Mouse (Mus musculus) lung, embryonic 15.5 days (tissue): ENCODE results near the gene Rbbp4. TPM values are rescaled to one million over a fixed set of nuclear protein-coding genes. Genes with fewer than 3 reads are reported as not detected.

ENCODE experiments used
- ATAC-seq: fragments of 200-750 bp; cut with Nextera tagmentation; 2 replicates; pipeline ENCODE4 v1.8.0; 2017; ENCODE audit warnings: moderate number of reproducible peaks, borderline replicate concordance; ENCODE audit not compliant: low FRiP score, low TSS enrichment; ENCODE audit errors: extremely low read depth
- H3K27ac ChIP-seq: fragments of 300-500 bp; sonication (generic); 2 replicates; pipeline ENCODE4 v1.5.1; 2015; ENCODE audit warnings: moderate library complexity, mild to moderate bottlenecking, inconsistent platforms
- H3K27me3 ChIP-seq: fragments of 300-500 bp; sonication (generic); 2 replicates; pipeline ENCODE4 v1.6.1; 2015; ENCODE audit warnings: inconsistent platforms
- H3K36me3 ChIP-seq: fragments of 300-500 bp; sonication (generic); 2 replicates; pipeline ENCODE4 v1.6.1; 2015; ENCODE audit warnings: inconsistent platforms
- H3K4me1 ChIP-seq: fragments of 300-500 bp; sonication (generic); 2 replicates; pipeline ENCODE4 v1.6.1; 2015; ENCODE audit warnings: inconsistent platforms
- H3K4me2 ChIP-seq: fragments of 300-500 bp; sonication (generic); 2 replicates; pipeline ENCODE4 v1.6.1; 2015; ENCODE audit warnings: inconsistent platforms, mild to moderate bottlenecking, moderate library complexity
- H3K4me3 ChIP-seq: fragments of 300-500 bp; sonication (generic); 2 replicates; pipeline ENCODE4 v1.5.1; 2015; ENCODE audit warnings: mild to moderate bottlenecking, inconsistent platforms
- H3K9ac ChIP-seq: fragments of 300-500 bp; sonication (generic); 2 replicates; pipeline ENCODE4 v1.6.1; 2015; ENCODE audit warnings: inconsistent platforms
- H3K9me3 ChIP-seq: fragments of 300-500 bp; sonication (generic); 2 replicates; pipeline ENCODE4 v1.6.1; 2016; ENCODE audit warnings: inconsistent platforms
- WGBS: fragments of 180-500 bp; shearing (Covaris S2); methylation state at CpG from one replicate; pipeline ENCODE4 v1.1.7; 2015; 5-methylcytosine and 5-hydroxymethylcytosine counted together
- microRNA-seq: library from miRNA; unstranded; fragments of <30 nt; microRNA quantifications from one replicate; pipeline ENCODE4, GENCODE M21; 2016
- polyA plus RNA-seq: library from polyadenylated mRNA; unstranded; fragments of >200 nt; fragmentation: Nextera tagmentation; extraction: Ambion mirVana; gene quantifications from 2 replicates; pipeline ENCODE4 v1.2.1, GENCODE M21; 2015

Gene Rbbp4
- polyA plus RNA-seq, 1 experiment from 2014 or later, result 423 TPM

DNA sequence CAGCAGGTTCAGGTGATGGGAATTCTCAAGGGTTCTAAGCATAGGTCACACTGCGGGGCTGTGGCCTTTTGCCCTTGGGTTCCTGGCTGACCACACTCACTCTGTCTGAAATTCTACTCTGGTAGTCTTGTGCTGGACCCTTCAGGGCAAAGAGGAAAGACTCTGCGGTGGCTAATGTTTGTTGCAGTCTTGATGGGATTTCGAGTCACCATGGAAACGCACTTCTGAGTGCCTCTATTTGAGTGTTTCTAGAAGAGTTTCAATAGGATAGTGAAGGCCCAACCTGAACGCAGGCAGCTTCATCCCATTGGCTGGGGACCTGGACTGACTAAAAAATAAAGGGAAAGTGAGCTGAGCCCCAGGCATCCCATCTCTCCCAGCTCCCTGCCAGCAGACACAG, 68.3 kb downstream of the Rbbp4 start:
- ATAC-seq, result no peak
- H3K36me3 ChIP-seq, result no peaks in the 10 kb centered on the region
- H3K27me3 ChIP-seq, result no peaks in the 10 kb centered on the region
- no peak overlapping the region for H3K4me3 ChIP-seq
- 60% methylated on average over 5 of the region's 5 CpGs for WGBS
- no peak overlapping the region for H3K27ac ChIP-seq
- H3K4me2 ChIP-seq, result no peak overlapping the region
- no peaks in the 10 kb centered on the region for H3K9me3 ChIP-seq
- no peak overlapping the region for H3K9ac ChIP-seq
- peaks cover 13% of the 10 kb centered on the region for H3K4me1 ChIP-seq

DNA sequence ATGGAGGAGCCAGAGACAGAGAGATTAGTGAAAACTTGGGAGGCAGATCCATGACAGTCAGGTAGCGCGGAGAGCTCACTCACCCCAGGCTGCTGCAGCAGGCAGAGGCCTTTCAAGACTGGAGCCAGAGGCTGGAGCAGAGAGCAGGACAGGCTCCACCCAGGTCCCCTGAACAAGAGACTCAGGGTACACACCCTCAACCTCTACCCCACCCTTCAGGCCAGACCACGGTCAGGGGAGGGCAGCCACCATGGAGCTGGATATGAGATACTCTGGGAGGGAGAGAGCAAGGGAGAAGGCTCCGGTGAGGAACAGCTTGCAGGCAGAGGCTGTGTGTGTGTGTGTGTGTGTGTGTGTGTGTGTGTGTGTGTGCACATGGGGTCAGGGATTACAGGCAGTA, 69.0 kb downstream of the Rbbp4 start:
- no peaks in the 10 kb centered on the region for H3K36me3 ChIP-seq
- no peak for ATAC-seq
- no peak overlapping the region for H3K27ac ChIP-seq
- no peaks in the 10 kb centered on the region for H3K27me3 ChIP-seq
- H3K4me2 ChIP-seq, result no peak overlapping the region
- H3K9me3 ChIP-seq, result no peaks in the 10 kb centered on the region
- H3K4me3 ChIP-seq, result no peak overlapping the region
- no peak overlapping the region for H3K9ac ChIP-seq
- peaks cover 13% of the 10 kb centered on the region for H3K4me1 ChIP-seq
- WGBS, result 78% methylated on average over 4 of the region's 4 CpGs

DNA sequence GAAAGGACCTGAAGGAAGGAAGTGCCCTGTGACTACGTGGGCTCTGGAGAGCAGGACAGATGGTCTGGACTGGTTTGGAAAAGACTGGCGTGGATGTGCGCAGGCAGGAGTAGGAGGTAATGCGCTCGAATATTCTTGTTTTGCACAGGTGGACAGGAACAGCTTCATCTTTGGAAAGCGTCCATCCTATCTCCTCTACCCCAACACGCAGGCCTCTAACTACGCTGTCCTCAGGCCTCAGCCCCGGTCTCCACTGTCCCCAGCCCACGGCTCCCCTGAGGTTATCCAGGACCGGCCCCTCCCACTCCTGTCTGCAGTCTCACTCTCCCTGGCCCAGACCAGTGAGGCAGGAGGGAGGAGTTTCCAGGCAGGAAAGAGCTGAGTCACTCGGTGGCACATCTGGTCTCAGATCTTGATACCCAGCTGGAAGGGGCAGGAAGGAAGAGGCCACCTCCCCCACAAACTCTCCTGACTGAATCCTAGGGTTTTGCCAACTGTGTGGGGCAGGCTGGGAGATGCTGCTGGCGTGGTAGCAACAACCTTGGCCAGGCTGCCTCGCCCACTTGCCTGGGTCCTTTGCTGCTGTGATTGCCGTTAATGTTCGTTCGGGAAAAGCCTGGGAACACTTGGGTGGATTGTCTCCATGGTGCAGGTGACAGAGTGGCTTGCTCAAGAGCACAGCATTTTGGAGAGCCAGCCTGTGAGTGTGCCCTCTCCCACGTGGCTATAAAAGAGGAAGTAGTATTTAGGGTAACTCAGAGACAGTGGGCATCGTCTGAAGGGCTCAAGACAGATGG, 71.7 kb downstream of the Rbbp4 start:
- H3K4me3 ChIP-seq, result no peak overlapping the region
- 24% methylated on average over 19 of the region's 19 CpGs for WGBS
- peak overlapping the region; percentile 31 for H3K4me2 ChIP-seq
- peaks cover 13% of the 10 kb centered on the region for H3K4me1 ChIP-seq
- H3K36me3 ChIP-seq, result no peaks in the 10 kb centered on the region
- H3K27me3 ChIP-seq, result no peaks in the 10 kb centered on the region
- H3K9me3 ChIP-seq, result no peaks in the 10 kb centered on the region
- peak; percentile 75; the same call in 1 of the 2 replicates for ATAC-seq
- H3K27ac ChIP-seq, result peak overlapping the region; percentile 56
- no peak overlapping the region for H3K9ac ChIP-seq

DNA sequence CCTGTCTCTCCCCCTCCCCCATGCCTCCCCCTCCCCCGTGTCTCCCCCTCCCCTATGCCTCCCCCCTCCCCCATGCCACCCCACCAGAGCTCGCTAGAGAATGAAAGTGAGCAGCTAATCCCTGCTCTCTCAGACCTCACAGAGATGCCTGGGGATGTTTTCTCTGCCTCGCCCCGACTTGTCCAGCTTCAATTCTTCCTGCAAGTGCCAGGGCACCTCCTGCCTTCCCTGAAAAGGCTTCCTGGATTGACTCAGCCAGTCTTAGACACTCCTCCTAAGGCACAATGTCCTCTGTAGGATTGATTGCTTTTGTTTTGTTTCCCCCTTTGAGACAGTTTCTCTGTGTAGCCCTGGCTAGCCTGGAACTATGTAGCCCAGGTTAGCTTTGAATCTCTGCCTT, 74.0 kb downstream of the Rbbp4 start, which contains the start of gene C77080:
Gene C77080 (minus strand): TSS at position 209 of the 400 bp plus-strand sequence.
- 20% methylated on average over 3 of the region's 4 CpGs for WGBS
- Histone ChIP-seq H3K4me2 (no peak within 1 kb of the TSS), H3K4me3 (no peak within 1 kb of the TSS), H3K4me1 (peaks cover 23% of the 10 kb centered on the region), H3K27ac (no peak within 1 kb of the TSS), H3K9me3 (no peaks in the 10 kb centered on the region), H3K27me3 (no peaks in the 10 kb centered on the region), H3K9ac (no peak within 1 kb of the TSS), H3K36me3 (no peaks in the 10 kb centered on the region)
- no peak for ATAC-seq

DNA sequence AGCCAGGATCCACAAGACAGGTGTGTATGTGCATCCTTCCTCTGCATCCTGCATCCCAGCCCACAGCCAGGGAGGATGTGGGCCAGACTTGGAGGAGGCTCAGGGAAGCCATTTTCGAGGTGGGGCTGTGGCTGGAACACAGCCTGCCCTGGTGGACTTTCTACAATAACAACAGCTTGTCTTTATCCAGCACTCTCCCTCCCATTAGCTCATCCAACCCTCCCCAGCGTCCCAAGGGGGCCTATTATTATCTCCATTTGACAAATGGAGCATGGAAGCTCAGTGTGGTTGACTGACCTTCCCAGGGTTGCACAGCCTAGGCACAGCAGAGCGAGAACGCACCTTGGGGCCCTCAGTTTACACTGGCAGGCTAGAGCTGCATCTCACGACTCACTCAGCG, 74.5 kb downstream of the Rbbp4 start:
- no peak for ATAC-seq
- peaks cover 28% of the 10 kb centered on the region for H3K4me1 ChIP-seq
- H3K9ac ChIP-seq, result no peak overlapping the region
- H3K27me3 ChIP-seq, result no peaks in the 10 kb centered on the region
- 18% methylated on average over 6 of the region's 6 CpGs for WGBS
- H3K27ac ChIP-seq, result no peak overlapping the region
- no peaks in the 10 kb centered on the region for H3K9me3 ChIP-seq
- H3K4me3 ChIP-seq, result no peak overlapping the region
- H3K4me2 ChIP-seq, result no peak overlapping the region
- H3K36me3 ChIP-seq, result no peaks in the 10 kb centered on the region

DNA sequence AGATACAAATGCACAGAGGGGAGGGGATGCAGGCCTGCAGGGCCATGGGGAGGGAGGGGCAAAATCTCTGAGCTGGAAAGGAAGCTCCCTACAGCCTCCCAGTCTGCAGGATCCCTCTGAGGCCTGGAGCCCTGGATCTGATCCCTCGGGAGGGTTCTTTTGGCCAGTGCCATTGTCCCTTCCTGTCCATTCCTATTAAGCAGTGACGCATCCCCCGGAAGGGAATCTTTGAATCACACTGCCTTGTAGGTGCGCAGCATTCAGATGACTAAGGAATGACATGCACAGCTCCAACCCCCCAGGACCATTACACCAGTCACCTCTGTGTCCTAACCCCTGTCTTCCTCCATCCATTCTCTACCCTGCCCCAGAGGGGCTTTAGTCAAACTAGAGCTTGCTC, 76.1 kb downstream of the Rbbp4 start:
- 80% methylated on average over 4 of the region's 4 CpGs for WGBS
- Histone ChIP-seq H3K27me3 (peaks cover under 1% of the 10 kb centered on the region; the same call in 1 of the 2 replicates), H3K9me3 (no peaks in the 10 kb centered on the region)

More for the DNA sequence above, 76.1 kb downstream of the Rbbp4 start:
- Histone ChIP-seq H3K4me3 (no peak overlapping the region), H3K4me2 (no peak overlapping the region), H3K4me1 (peaks cover 28% of the 10 kb centered on the region), H3K36me3 (no peaks in the 10 kb centered on the region), H3K27ac (no peak overlapping the region), H3K9ac (no peak overlapping the region)
- no peak for ATAC-seq

Small RNA genes lying within 50 kb of the gene (microRNA-seq; reads per million reads assigned to microRNA genes)
- not detected for gene Gm22994

Other genes starting within 250 kb of the Rbbp4 start
- gene Tmem54, start 229.8 kb downstream of the Rbbp4 start, polyA plus RNA-seq, result 16.7 and 18.8 TPM in 2 replicates
- gene Hpca, start 213.3 kb downstream of the Rbbp4 start, polyA plus RNA-seq, result 2.3 and 2.6 TPM in 2 replicates
- 2.7 and 3.7 TPM in 2 replicates for gene Fndc5, start 198.4 kb downstream of the Rbbp4 start, polyA plus RNA-seq
- 13.5 and 14.4 TPM in 2 replicates for gene S100pbp, start 145.6 kb downstream of the Rbbp4 start, polyA plus RNA-seq
- gene Yars, start 145.6 kb downstream of the Rbbp4 start, polyA plus RNA-seq, result 66.4 and 69.8 TPM in 2 replicates
- 5.2 and 6.8 TPM in 2 replicates for gene C77080, start 74.0 kb downstream of the Rbbp4 start, polyA plus RNA-seq
- gene Sync, start 47.8 kb downstream of the Rbbp4 start, polyA plus RNA-seq, result 0.54 and 0.71 TPM in 2 replicates
- 44.0 and 44.5 TPM in 2 replicates for gene Zbtb8os, start 325 bp upstream of the Rbbp4 start, polyA plus RNA-seq
- 19.3 and 21.6 TPM in 2 replicates for gene Zbtb8a, start 42.7 kb upstream of the Rbbp4 start, polyA plus RNA-seq
- gene Zbtb8b, start 105.5 kb upstream of the Rbbp4 start, polyA plus RNA-seq, result 2.2 and 3.1 TPM in 2 replicates
- 23.1 and 24.2 TPM in 2 replicates for gene Bsdc1, start 126.2 kb upstream of the Rbbp4 start, polyA plus RNA-seq
- not detected in 2 replicates for gene Tssk3, start 155.7 kb upstream of the Rbbp4 start, polyA plus RNA-seq
- gene Fam229a, start 155.8 kb upstream of the Rbbp4 start, polyA plus RNA-seq, result not detected in 2 replicates
- gene Marcksl1, start 178.2 kb upstream of the Rbbp4 start, polyA plus RNA-seq, result 748 and 767 TPM in 2 replicates
- 251 and 260 TPM in 2 replicates for gene Hdac1, start 207.3 kb upstream of the Rbbp4 start, polyA plus RNA-seq
- gene Lck, start 238.3 kb upstream of the Rbbp4 start, polyA plus RNA-seq, result 8.3 and 24.9 TPM in 2 replicates
- gene Fam167b, start 243.2 kb upstream of the Rbbp4 start, polyA plus RNA-seq, result 3.2 and 4.2 TPM in 2 replicates